Mouse (Mus musculus): ENCODE measurements at regions not wholly inside any gene's neighbourhood (a gene's known extent, or its start where the extent isn't known, plus 50 kb on each side); places are given as distances from the start of the nearest gene placed in this dataset.

- TF ChIP-seq POLR2A (IDR thresholded peaks at IDR 0.05; ENCODE audit: low read depth, low read length) (no peak), CTCF (IDR thresholded peaks at IDR 0.05; ENCODE audit: extremely low read depth, insufficient read depth, insufficient read length, insufficient replicate concordance) (no peak)
Observed at GRCm38 (mm10) chr13:97488518-97488917, 247.6 kb downstream of the Enc1 start.
